ENCODE assay signal across 8 mouse cellular contexts in the genomic region with DNA sequence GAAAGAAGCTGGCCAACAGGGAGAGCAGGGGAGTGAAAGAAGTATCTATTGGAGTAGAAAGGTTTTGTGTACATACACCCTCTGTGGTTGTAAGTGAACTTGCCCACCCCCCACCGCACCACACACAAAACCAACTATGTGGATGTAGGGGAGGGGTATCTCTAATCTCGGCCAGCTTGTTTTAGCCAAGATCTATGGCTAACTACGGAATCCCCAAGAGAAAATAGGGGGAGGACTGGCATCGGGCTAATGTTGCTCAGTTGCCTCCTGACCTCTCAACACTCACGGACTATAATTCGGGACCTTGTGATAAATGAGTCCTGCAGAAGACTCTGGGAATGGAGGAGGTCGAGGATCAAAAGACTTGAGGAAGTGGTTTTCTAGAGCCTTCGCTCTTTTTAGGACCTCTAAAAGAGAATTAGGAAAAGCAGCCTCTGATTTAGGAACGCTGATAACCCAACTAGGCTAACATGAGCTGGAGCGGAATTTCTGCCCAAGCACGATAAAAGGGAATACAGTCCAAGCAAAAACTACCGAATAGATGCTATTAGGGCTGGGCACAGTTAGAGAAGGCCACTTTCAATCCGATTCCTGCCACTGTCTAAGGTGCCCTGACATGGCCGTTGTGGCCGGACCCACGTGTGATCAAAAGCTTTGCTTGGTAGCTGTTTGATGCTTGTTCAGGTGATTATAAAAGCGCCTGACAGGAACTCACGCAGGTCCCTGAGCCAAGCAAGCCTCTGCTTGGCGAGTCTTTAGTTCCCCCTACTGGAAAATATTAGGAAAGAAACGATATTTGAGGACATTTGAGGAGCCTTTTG. TPM values are rescaled to one million over a fixed set of nuclear protein-coding genes. Genes with fewer than 3 reads are reported as not detected.
DNase-seq lines count a peak whose midpoint lies in the region; ATAC-seq lines count a peak whose summit lies in the region.

No protein-coding gene starts in this region.

- H3K4me1 ChIP-seq in limb, embryonic 11.5 days (ENCODE audit: control insufficient read depth, insufficient read depth, low read length) = no peaks in the 10 kb centered on the region
- H3K4me1 ChIP-seq in midbrain, embryonic 16.5 days (ENCODE audit: control insufficient read depth, insufficient read depth, low read length) = no peaks in the 10 kb centered on the region; the same call in 1 of the 2 replicates

- H3K9me3 ChIP-seq in limb, embryonic 11.5 days (ENCODE audit: control insufficient read depth, low read length) = no peaks in the 10 kb centered on the region
- H3K9me3 ChIP-seq in midbrain, embryonic 16.5 days (replicated peaks; ENCODE audit: control insufficient read depth, low read length, poor library complexity, severe bottlenecking) = no peaks in the 10 kb centered on the region

- under 1% methylated on average over 20 of the region's 20 CpGs for WGBS in limb, embryonic 11.5 days
- WGBS in midbrain, embryonic 16.5 days = under 1% methylated on average over 20 of the region's 20 CpGs

- H3K27me3 ChIP-seq in limb, embryonic 11.5 days (ENCODE audit: control insufficient read depth, insufficient read depth, low read length) = no peaks in the 10 kb centered on the region
- H3K27me3 ChIP-seq in midbrain, embryonic 16.5 days (ENCODE audit: control insufficient read depth, insufficient read depth, low read depth, low read length) = no peaks in the 10 kb centered on the region

- H3K9ac ChIP-seq in limb, embryonic 11.5 days (ENCODE audit: low read length) = peak overlapping the region; percentile 34; the same call in 1 of the 2 replicates
- H3K9ac ChIP-seq in midbrain, embryonic 16.5 days (ENCODE audit: low read depth, low read length) = peak overlapping the region; percentile 88

- H3K4me3 ChIP-seq in limb, embryonic 11.5 days (ENCODE audit: low read depth, low read length) = peak overlapping the region; percentile 68
- peak overlapping the region; percentile 81 for H3K4me3 ChIP-seq in midbrain, embryonic 16.5 days (ENCODE audit: low read depth, low read length)

- peak; percentile 56 for ATAC-seq in limb, embryonic 11.5 days (ENCODE audit: insufficient number of reproducible peaks, low FRiP score, low TSS enrichment, low read depth)
- peak; percentile 74 for ATAC-seq in midbrain, embryonic 16.5 days

- DNase-seq in brain, adult 2 months (ENCODE audit: low read depth, low spot score) = peak; percentile 86
- DNase-seq in embryo, embryonic 11.5 days (ENCODE audit: low read depth, low spot score) = peak; percentile 44
- DNase-seq in heart, adult 9 months (ENCODE audit: low spot score in 2 of 2) = peak; percentile 7 to 12
- peak; percentile 8 to 14 for DNase-seq in kidney, adult 8-10 months
- DNase-seq in limb, embryonic 11.5 days (ENCODE audit: low spot score) = peak; percentile 77
- DNase-seq in telencephalon, adult 2 months (ENCODE audit: low read depth, low spot score) = peak; percentile 74
- no peak for DNase-seq in adipocyte (ENCODE audit: low spot score)

- no peaks in the 10 kb centered on the region for H3K36me3 ChIP-seq in limb, embryonic 11.5 days (ENCODE audit: control insufficient read depth, insufficient read depth, low read length)
- no peaks in the 10 kb centered on the region for H3K36me3 ChIP-seq in midbrain, embryonic 16.5 days (ENCODE audit: control insufficient read depth, insufficient read depth, low read length)

- peak overlapping the region; percentile 96 for H3K27ac ChIP-seq in limb, embryonic 11.5 days (replicated peaks; ENCODE audit: low read depth, low read length)
- peak overlapping the region; percentile 87 for H3K27ac ChIP-seq in midbrain, embryonic 16.5 days (ENCODE audit: low read length)

- peak overlapping the region; percentile 83 for H3K4me2 ChIP-seq in limb, embryonic 11.5 days (ENCODE audit: low read depth, severe bottlenecking)
- H3K4me2 ChIP-seq in midbrain, embryonic 16.5 days (ENCODE audit: low read length) = peak overlapping the region; percentile 79

RNA-seq across cellular contexts. Expression of gene Robo2, which starts 1.1 kb away (rescaled TPM):
- polyA plus RNA-seq in limb, embryonic 11.5 days (2014; fragmentation: Nextera tagmentation; extraction: Ambion mirVana) = 102 and 113 TPM in 2 replicates
- polyA plus RNA-seq in midbrain, embryonic 16.5 days (2015; fragmentation: Nextera tagmentation; extraction: Ambion mirVana) = 88.9 and 94.7 TPM in 2 replicates
